Mouse (Mus musculus) midbrain, postnatal 0 days (tissue): ENCODE results near the gene Apbb2. TPM values are rescaled to one million over a fixed set of nuclear protein-coding genes. Genes with fewer than 3 reads are reported as not detected.

Experiments used
- ATAC-seq: fragments of 200-750 bp; cut with Nextera tagmentation; 2 replicates; pipeline ENCODE4 v1.8.0; 2017; ENCODE audit warnings: moderate number of reproducible peaks, mild to moderate bottlenecking, moderate TSS enrichment, moderate library complexity; ENCODE audit not compliant: low FRiP score
- DNase-seq: peaks from one replicate; pipeline ENCODE4 v3.0.0-alpha.2; 2015; ENCODE audit warnings: low spot score
- H3K27ac ChIP-seq: fragments of 300-500 bp; sonication (generic); 2 replicates; pipeline ENCODE4 v1.5.1; 2014; ENCODE audit warnings: low read depth, mild to moderate bottlenecking, low read length, mixed read lengths
- H3K27me3 ChIP-seq: fragments of 300-500 bp; sonication (generic); 2 replicates; pipeline ENCODE4 v1.6.1; 2014; ENCODE audit warnings: low read length, control low read depth, mixed read lengths; ENCODE audit not compliant: insufficient read depth
- H3K36me3 ChIP-seq: fragments of 300-500 bp; sonication (generic); 2 replicates; pipeline ENCODE4 v1.6.1; 2014; ENCODE audit warnings: low read length, control low read depth, mixed read lengths; ENCODE audit not compliant: insufficient read depth
- H3K4me1 ChIP-seq: fragments of 300-500 bp; sonication (generic); 2 replicates; pipeline ENCODE4 v1.6.1; 2014; ENCODE audit warnings: mild to moderate bottlenecking, control low read depth, antibody characterized with exemption, low read length, mixed read lengths; ENCODE audit not compliant: insufficient read depth
- H3K4me2 ChIP-seq: fragments of 300-500 bp; sonication (generic); 2 replicates; pipeline ENCODE4 v1.6.1; 2014; ENCODE audit warnings: low read depth, mild to moderate bottlenecking, low read length, mixed read lengths; ENCODE audit not compliant: poor library complexity, severe bottlenecking
- H3K4me3 ChIP-seq: fragments of 300-500 bp; sonication (generic); 2 replicates; pipeline ENCODE4 v1.5.1; 2014; ENCODE audit warnings: low read depth, mild to moderate bottlenecking, low read length, moderate library complexity
- H3K9ac ChIP-seq: fragments of 300-500 bp; sonication (generic); replicated peaks from 2 replicates; pipeline ENCODE4 v1.6.1; 2014; ENCODE audit warnings: mild to moderate bottlenecking, low read length, moderate library complexity, mixed read lengths; ENCODE audit not compliant: poor library complexity, severe bottlenecking
- H3K9me3 ChIP-seq: fragments of 300-500 bp; sonication (generic); 2 replicates; pipeline ENCODE4 v1.6.1; 2016; ENCODE audit warnings: low read length, control low read depth
- CTCF ChIP-seq: IDR thresholded peaks from 2 replicates; pipeline ENCODE4 v1.5.1; 2016; ENCODE audit warnings: antibody characterized with exemption, mild to moderate bottlenecking
- WGBS: fragments of 180-500 bp; shearing (Covaris S2); extraction: QIAGEN DNeasy Blood & Tissue Kit; methylation state at CpG from one replicate; pipeline ENCODE4 v1.1.7; 2014; 5-methylcytosine and 5-hydroxymethylcytosine counted together
- polyA plus RNA-seq: library from polyadenylated mRNA; unstranded; fragments of >200 nt; fragmentation: Nextera tagmentation; extraction: Ambion mirVana; gene quantifications from 2 replicates; pipeline ENCODE4 v1.2.1, GENCODE M21; 2015
- total RNA-seq: library from RNA; depleted of rRNA; stranded (reverse); fragments of >200 nt; gene quantifications from 2 replicates; pipeline ENCODE4 v1.2.3, GENCODE M21; 2014

Gene Apbb2
- total and polyA plus RNA-seq, 2 experiments from 2014 or later: 60.6 to 76.0 TPM

- H3K4me2 ChIP-seq: no peak overlapping the region
- no peak for ATAC-seq
- 83% methylated on average over 6 of the region's 6 CpGs for WGBS
- TF ChIP-seq CTCF: no peak
- no peak for DNase-seq
- H3K27me3 ChIP-seq: no peaks in the 10 kb centered on the region
- no peaks in the 10 kb centered on the region for H3K4me1 ChIP-seq
- H3K27ac ChIP-seq: no peak overlapping the region
- no peak overlapping the region for H3K9ac ChIP-seq
- H3K4me3 ChIP-seq: no peak overlapping the region
- H3K9me3 ChIP-seq: no peaks in the 10 kb centered on the region
- H3K36me3 ChIP-seq: no peaks in the 10 kb centered on the region
These were observed 103.9 kb downstream of the Apbb2 start for GRCm38 (mm10) chr5:66514659-66515058.

- no peaks in the 10 kb centered on the region for H3K9me3 ChIP-seq
- H3K4me1 ChIP-seq: no peaks in the 10 kb centered on the region
- no peaks in the 10 kb centered on the region for H3K36me3 ChIP-seq
- no peak overlapping the region for H3K4me3 ChIP-seq
- H3K27me3 ChIP-seq: no peaks in the 10 kb centered on the region
- ATAC-seq: no peak
- no peak overlapping the region for H3K9ac ChIP-seq
- no peak for DNase-seq
- H3K27ac ChIP-seq: no peak overlapping the region
- TF ChIP-seq CTCF: no peak
- no peak overlapping the region for H3K4me2 ChIP-seq
These were observed 105.2 kb downstream of the Apbb2 start for GRCm38 (mm10) chr5:66513412-66513811.

DNA sequence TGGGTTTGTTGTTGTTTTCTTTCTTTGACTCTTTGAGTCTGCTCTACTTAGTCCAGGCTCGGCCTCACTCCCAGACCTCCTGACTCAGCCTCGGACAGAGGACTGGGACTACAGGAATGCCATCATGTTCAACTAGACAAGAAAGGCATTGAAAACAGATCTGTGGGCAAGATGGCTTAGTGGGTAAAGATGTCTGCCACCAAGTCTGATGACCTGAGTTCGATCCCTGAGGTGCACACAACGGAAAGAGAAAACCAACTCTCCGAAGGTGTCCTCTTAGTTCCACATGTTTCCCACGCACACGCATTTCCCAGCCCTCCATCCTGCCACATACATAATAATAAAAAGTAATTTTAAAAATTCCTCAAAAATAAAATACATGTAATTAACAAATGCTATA lies 106.1 kb downstream of the Apbb2 start:
- TF ChIP-seq CTCF: no peak
- 95% methylated on average over 7 of the region's 7 CpGs for WGBS
- H3K4me3 ChIP-seq: no peak overlapping the region
- H3K4me2 ChIP-seq: no peak overlapping the region
- no peak for DNase-seq
- no peak overlapping the region for H3K9ac ChIP-seq
- H3K27ac ChIP-seq: no peak overlapping the region
- no peaks in the 10 kb centered on the region for H3K4me1 ChIP-seq
- no peaks in the 10 kb centered on the region for H3K9me3 ChIP-seq
- H3K27me3 ChIP-seq: no peaks in the 10 kb centered on the region
- no peaks in the 10 kb centered on the region for H3K36me3 ChIP-seq
- no peak for ATAC-seq

DNA sequence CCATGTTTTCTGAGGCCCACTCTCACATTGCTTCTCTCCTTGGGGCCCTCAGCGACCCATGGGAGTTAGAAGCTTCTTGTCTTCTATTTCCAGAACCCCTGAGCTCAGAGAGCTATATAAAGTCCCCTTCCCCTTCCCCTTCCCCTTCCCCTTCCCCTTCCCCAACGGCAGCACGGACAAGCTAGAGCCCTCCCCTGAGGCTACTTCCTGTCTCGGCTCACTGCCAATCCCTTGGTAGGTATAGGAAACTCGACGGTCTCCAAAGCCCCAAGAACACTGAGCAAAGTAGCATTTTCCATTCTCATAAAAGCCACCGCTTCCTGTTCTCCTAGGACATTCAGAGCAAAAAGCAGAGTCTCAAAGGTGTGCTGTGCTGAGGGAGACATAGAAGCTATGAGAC lies 107.9 kb downstream of the Apbb2 start:
- Histone ChIP-seq H3K4me2 (no peak overlapping the region), H3K27ac (no peak overlapping the region), H3K4me3 (no peak overlapping the region), H3K4me1 (no peaks in the 10 kb centered on the region), H3K9ac (no peak overlapping the region), H3K9me3 (no peaks in the 10 kb centered on the region), H3K36me3 (no peaks in the 10 kb centered on the region), H3K27me3 (no peaks in the 10 kb centered on the region)
- DNase-seq (no peak), ATAC-seq (no peak)
- WGBS: 85% methylated on average over 6 of the region's 7 CpGs
- no peak for TF ChIP-seq CTCF

DNA sequence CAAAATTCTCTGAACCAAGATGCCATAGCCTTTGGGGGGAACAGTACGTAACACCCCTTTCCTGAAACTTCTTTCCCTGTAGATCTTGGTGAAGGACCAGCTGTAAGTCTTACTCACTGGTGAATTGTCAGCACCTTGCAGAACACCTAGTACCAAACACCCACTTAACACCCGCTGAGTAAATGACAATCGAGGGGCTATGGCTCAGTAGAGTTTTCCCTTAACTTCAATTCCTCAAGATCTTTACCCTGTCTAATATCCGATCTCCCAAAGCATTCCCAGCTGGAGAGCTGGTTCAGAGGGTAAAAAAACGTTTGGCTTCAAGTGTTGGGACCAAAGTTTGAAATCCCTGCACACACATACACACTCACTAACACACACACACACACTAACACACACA lies 109.4 kb downstream of the Apbb2 start:
- 84% methylated on average over 5 of the region's 5 CpGs for WGBS
- no peaks in the 10 kb centered on the region for H3K9me3 ChIP-seq

GRCm38 (mm10) chr5:66505578-66505977 lies 113.0 kb downstream of the Apbb2 start:
- Histone ChIP-seq H3K4me1 (no peaks in the 10 kb centered on the region), H3K9me3 (no peaks in the 10 kb centered on the region), H3K4me3 (no peak overlapping the region), H3K36me3 (no peaks in the 10 kb centered on the region), H3K9ac (no peak overlapping the region), H3K27ac (no peak overlapping the region), H3K27me3 (no peaks in the 10 kb centered on the region), H3K4me2 (no peak overlapping the region)
- no peak for DNase-seq
- no peak for ATAC-seq
- TF ChIP-seq CTCF: no peak
- WGBS: 86% methylated on average over 3 of the region's 3 CpGs

More for the DNA sequence above, 109.4 kb downstream of the Apbb2 start:
- ATAC-seq: no peak
- Histone ChIP-seq H3K9ac (no peak overlapping the region), H3K27ac (no peak overlapping the region), H3K36me3 (no peaks in the 10 kb centered on the region), H3K27me3 (no peaks in the 10 kb centered on the region), H3K4me1 (no peaks in the 10 kb centered on the region), H3K4me2 (no peak overlapping the region), H3K4me3 (no peak overlapping the region)
- TF ChIP-seq CTCF: no peak
- DNase-seq: no peak
